Mouse (Mus musculus) bone marrow, adult 2 months (tissue): ENCODE data around the gene Fgd6. TPM values are rescaled to one million over a fixed set of nuclear protein-coding genes. Genes with fewer than 3 reads are reported as not detected.

Experiments
- H3K27ac ChIP-seq: fragments of 200-500 bp; 2 replicates; pipeline ENCODE4 v1.5.1; 2012; ENCODE audit warnings: low read depth, mild to moderate bottlenecking, control low read depth, inconsistent platforms, low read length; ENCODE audit not compliant: control insufficient read depth, poor library complexity, insufficient read depth
- H3K4me1 ChIP-seq: fragments of 200-500 bp; 2 replicates; pipeline ENCODE4 v1.6.1; 2011; ENCODE audit warnings: low read length; ENCODE audit not compliant: control insufficient read depth, insufficient read depth
- H3K4me3 ChIP-seq: fragments of 200-500 bp; replicated peaks from 2 replicates; pipeline ENCODE3; 2011; ENCODE audit warnings: mild to moderate bottlenecking, low read depth, low read length, control low read depth; ENCODE audit not compliant: control insufficient read depth
- CTCF ChIP-seq: fragments of 200-500 bp; IDR thresholded peaks from 2 replicates; pipeline ENCODE4 v1.5.1; 2011; ENCODE audit warnings: low read length, control low read depth; ENCODE audit not compliant: control insufficient read depth, insufficient read depth
- POLR2A ChIP-seq: fragments of 200-500 bp; IDR thresholded peaks from 2 replicates; pipeline ENCODE4 v1.6.1; 2011; ENCODE audit warnings: low read depth, mild to moderate bottlenecking, control low read depth, low read length, borderline replicate concordance; ENCODE audit not compliant: control insufficient read depth
- WGBS: fragments of 180-500 bp; shearing (Covaris S2); methylation state at CpG from one replicate; pipeline ENCODE4 v1.1.7; 2018; 5-methylcytosine and 5-hydroxymethylcytosine counted together
- polyA plus RNA-seq: library from polyadenylated mRNA; stranded (reverse); fragments of >200 nt; gene quantifications from 2 replicates; pipeline ENCODE4 v1.2.4, GENCODE M21; 2011; ENCODE audit warnings: low replicate concordance; ENCODE audit not compliant: missing spikeins, insufficient read depth, insufficient read length

The Fgd6 gene
- polyA plus RNA-seq, 1 experiment, result 4.0 TPM

DNA sequence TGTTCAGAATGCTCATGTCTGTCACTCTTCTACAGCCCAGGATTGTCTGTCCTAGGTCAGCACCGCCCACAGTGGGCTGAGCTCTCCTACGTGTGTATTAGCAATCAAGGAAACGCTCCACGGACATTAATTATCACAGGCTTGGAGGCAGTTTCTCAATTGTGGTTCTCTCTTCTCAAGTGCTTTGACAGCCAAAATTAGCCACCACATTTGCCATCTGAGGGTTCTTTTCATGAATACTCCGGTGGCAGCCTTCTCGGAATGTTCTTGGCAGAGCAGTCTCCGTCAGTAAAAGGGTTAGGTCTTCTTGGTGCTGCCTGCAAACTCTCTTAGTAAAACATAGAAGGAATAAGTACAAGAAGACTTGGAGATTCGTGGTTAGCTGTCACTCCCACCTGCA, 50.5 kb downstream of the Fgd6 start:
- WGBS, result 79% methylated on average over 8 of the region's 8 CpGs

DNA sequence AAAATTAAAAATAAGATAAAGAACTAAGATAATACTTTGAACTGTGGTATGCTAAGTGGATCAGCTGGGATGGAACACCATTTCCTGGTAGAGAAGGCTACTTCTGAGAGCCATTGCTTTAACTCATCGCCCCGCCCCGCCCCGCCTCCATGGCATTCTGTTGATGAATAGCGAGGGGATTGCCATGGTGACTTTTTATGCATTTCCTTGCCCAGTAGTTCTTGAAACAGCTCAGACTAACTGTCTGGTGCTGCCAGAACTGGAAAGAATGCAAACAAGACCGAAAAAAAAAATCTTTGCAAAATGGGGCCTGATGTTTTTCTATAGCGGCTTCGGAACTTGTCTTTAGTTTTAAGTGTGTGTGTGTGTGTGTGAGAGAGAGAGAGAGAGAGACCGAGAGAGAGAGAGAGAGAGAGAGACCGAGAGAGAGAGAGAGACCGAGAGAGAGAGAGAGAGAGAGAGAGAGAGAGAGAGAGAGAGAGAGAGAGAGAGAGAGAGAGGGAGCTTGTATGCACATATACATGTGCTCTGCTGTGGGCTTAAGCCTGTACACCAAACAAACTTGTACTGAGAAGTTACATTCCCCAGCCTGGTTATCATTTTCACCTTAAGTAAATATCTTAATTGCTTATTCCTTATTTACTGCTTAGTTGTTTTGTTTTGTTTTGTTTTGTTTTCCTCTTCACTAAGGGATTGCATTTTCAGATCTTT, 51.7 kb downstream of the Fgd6 start:
- no peak for TF ChIP-seq POLR2A
- TF ChIP-seq CTCF, result no peak
- H3K27ac ChIP-seq, result no peak overlapping the region
- 77% methylated on average over 10 of the region's 11 CpGs for WGBS
- no peaks in the 10 kb centered on the region; the same call in 1 of the 2 replicates for H3K4me1 ChIP-seq
- H3K4me3 ChIP-seq, result no peak overlapping the region

More for the DNA sequence above, 50.5 kb downstream of the Fgd6 start:
- no peak for TF ChIP-seq CTCF
- no peak for TF ChIP-seq POLR2A
- no peaks in the 10 kb centered on the region; the same call in 1 of the 2 replicates for H3K4me1 ChIP-seq
- no peak overlapping the region for H3K27ac ChIP-seq
- no peak overlapping the region for H3K4me3 ChIP-seq

DNA sequence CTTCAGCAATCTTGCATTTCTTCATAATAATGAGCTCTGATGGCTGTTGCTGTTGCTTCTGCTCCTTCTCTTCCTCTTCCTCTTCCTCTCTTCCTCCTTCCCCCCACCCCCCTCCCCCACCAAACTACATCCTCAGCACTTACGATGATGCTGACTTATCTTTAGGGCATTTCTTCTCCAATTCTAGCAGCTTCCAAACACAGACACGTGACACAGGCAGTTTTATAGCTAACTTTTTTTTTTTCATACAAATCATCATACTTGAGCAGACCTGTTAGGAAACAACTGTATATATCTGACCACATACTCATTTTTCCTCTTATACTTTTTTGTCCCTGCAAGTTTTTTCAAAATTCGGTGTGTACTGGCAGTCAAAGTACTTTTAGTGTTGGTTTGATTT, 54.2 kb downstream of the Fgd6 start:
- TF ChIP-seq POLR2A (no peak), CTCF (no peak)
- Histone ChIP-seq H3K4me3 (no peak overlapping the region), H3K27ac (no peak overlapping the region), H3K4me1 (no peaks in the 10 kb centered on the region)
- WGBS, result 66% methylated on average over 3 of the region's 3 CpGs

DNA sequence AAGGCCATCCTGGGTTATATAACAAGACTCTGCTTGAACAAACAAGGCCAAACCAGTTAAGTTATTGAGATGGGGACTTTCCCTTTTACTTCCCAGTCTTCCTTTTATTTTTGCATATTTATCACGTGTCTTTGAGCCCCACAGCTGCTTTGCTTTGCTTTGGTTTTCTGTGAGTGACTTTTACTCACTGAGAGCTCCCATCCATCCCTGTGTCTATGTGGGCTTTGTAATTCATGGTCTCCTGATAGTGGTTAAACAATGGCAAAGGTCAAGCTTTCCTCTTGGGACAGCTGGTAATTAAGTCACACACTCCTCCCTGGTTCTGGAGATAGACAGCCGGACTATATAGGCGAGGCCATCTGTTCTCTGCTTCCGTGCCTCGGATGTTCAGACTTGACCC, 57.7 kb downstream of the Fgd6 start:
- H3K27ac ChIP-seq, result no peak overlapping the region
- WGBS, result 74% methylated on average over 5 of the region's 5 CpGs
- peaks cover 1% of the 10 kb centered on the region; the same call in 1 of the 2 replicates for H3K4me1 ChIP-seq
- TF ChIP-seq CTCF (no peak), POLR2A (no peak)
- no peak overlapping the region for H3K4me3 ChIP-seq

DNA sequence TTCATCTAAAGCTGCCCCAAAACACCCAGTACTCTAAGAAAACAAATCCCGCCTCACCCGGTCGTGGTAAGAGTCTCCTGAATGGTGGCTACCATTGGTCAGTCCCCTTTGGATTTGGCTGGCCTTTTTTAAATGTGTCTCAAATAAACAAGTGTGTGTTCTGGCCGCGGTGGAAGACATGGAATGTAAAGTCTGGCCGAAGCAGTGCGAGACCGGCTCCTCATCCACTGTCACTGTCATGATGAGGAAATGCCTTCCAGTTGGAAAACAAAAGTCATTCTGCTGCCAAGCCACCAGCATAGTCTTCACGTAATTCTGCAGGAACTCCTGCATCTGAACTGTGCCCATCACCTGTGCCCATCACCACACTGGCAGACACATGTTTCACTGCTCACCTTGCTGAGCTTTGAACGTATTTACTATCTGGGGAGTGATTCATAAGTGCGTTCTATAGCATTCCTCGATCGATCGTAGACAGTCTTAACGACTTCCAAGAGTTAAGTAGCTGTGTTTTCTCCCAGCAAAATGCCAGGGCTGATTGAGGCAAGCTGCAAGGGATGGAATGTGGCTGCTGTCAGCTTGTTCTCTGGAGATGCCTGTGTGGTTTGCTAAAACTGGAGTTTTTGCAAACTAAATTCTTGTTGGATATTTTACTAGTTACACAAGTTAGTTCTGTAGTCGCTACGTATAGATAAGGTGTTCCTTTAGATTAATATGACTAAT, 60.1 kb downstream of the Fgd6 start:
- H3K4me3 ChIP-seq, result no peak overlapping the region
- peaks cover 1% of the 10 kb centered on the region; the same call in 1 of the 2 replicates for H3K4me1 ChIP-seq
- WGBS, result 83% methylated on average over 17 of the region's 17 CpGs
- TF ChIP-seq POLR2A (no peak), CTCF (no peak)
- H3K27ac ChIP-seq, result no peak overlapping the region

DNA sequence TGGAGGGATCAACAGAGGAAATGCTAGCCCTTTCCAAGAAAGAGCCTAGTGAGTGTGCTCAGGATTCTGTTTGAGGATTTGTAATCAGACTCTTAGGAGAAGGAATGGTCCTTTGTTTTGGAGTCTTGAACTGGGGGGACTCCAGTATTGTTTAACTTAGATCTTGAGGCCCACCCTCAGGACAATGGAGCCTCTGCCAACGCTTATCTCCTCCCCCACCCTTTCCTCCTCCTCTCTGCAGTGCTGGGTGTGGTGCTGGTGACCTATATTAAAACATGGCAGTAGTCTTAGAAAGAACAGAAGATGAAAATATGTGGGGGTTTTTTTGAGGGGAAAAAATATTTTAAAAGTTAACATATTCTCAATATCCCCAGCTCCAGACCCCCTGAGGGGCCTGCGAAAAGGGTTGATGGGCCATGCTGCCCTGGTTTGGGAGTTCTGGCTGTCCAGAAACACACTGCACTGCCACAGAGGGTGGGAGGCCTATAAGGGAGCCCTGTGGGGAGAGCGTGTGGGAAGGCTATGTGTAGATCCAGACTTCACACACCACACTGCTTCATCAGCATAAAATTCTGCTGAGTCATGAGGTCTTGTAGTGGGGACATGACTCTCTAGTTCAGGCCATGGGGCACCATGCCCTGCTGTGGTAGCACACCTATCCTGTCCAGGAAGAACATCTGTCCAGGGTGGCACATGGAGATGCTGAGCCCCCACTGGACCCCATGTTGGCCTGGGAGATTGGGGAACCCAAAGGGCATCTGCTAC, 61.5 kb downstream of the Fgd6 start:
- peaks cover 1% of the 10 kb centered on the region; the same call in 1 of the 2 replicates for H3K4me1 ChIP-seq
- TF ChIP-seq POLR2A, result no peak
- no peak for TF ChIP-seq CTCF
- WGBS, result 72% methylated on average over 3 of the region's 3 CpGs
- no peak overlapping the region for H3K4me3 ChIP-seq
- no peak overlapping the region for H3K27ac ChIP-seq

DNA sequence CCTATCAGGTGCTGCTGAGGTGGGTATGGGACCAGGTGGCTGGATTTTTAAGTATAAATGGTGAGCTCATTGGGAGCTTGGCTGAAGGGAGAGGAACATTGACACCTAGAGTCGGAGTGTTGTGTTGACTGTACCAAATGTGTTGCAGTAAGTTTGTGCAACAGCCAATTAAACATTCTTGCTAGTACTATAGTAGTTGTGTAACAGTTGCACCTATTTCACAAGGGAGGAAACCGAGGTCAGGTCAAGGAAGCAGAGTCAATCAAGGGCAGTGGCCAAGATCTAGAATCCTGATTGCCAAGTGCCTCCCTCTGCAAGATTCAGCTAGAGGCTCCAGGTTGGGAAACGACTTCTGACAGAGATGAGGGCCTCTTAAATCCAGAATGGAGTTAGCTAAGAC, 62.3 kb downstream of the Fgd6 start:
- 39% methylated on average over 3 of the region's 3 CpGs for WGBS
- H3K27ac ChIP-seq, result no peak overlapping the region
- TF ChIP-seq CTCF, result no peak
- TF ChIP-seq POLR2A, result no peak
- H3K4me1 ChIP-seq, result peaks cover 1% of the 10 kb centered on the region; the same call in 1 of the 2 replicates
- no peak overlapping the region for H3K4me3 ChIP-seq

DNA sequence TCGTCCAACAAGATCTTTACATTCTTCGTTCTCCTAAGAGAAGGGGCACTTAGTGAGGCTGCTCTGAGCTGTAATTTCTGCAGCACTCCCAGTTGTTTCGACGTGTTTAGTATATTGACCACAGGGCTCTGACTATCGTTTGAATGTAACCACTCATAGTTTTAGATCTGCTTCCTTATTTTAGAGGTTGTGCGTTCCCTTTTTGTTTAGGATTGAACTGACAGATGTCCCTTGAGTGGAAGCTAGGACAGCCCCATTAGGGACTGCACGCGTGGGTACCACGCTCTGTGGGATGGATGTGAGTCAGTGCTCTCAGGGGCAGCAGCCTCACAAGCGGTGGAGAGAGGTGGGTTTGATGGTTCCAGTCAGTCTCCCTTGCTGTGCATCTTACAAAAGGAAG, 69.7 kb downstream of the Fgd6 start:
- H3K4me3 ChIP-seq, result no peak overlapping the region
- 57% methylated on average over 10 of the region's 10 CpGs for WGBS
- TF ChIP-seq POLR2A (no peak), CTCF (no peak)
- no peak overlapping the region for H3K27ac ChIP-seq
- H3K4me1 ChIP-seq, result no peaks in the 10 kb centered on the region
